Mouse (Mus musculus) lung, embryonic 16.5 days (tissue): ENCODE measurements around the gene Olfr1186. TPM values are rescaled to one million over a fixed set of nuclear protein-coding genes. Genes with fewer than 3 reads are reported as not detected.
"Not testable (repeated sequence)": the region's sequence is repeated elsewhere in the genome, so short reads cannot be mapped to it uniquely, and the experiment has no call there.

Experiments
- ATAC-seq: fragments of 200-750 bp; cut with Nextera tagmentation; 2 replicates; pipeline ENCODE4 v1.8.0; 2017; ENCODE audit warnings: low read depth, mild to moderate bottlenecking, moderate library complexity
- H3K27ac ChIP-seq: fragments of 300-500 bp; sonication (generic); 2 replicates; pipeline ENCODE4 v1.5.1; 2014; ENCODE audit warnings: mild to moderate bottlenecking, control low read depth, low read length
- H3K27me3 ChIP-seq: fragments of 300-500 bp; sonication (generic); 2 replicates; pipeline ENCODE4 v1.6.1; 2014; ENCODE audit warnings: low read depth, low read length, mixed read lengths; ENCODE audit not compliant: control insufficient read depth, insufficient read depth
- H3K36me3 ChIP-seq: fragments of 300-500 bp; sonication (generic); 2 replicates; pipeline ENCODE4 v1.6.1; 2014; ENCODE audit warnings: low read length; ENCODE audit not compliant: control insufficient read depth, insufficient read depth
- H3K4me1 ChIP-seq: fragments of 300-500 bp; sonication (generic); replicated peaks from 2 replicates; pipeline ENCODE4 v1.6.1; 2014; ENCODE audit warnings: low read length, mixed read lengths; ENCODE audit not compliant: control insufficient read depth, insufficient read depth
- H3K4me2 ChIP-seq: fragments of 300-500 bp; sonication (generic); 2 replicates; pipeline ENCODE4 v1.6.1; 2014; ENCODE audit warnings: low read depth, low read length, control low read depth
- H3K4me3 ChIP-seq: fragments of 300-500 bp; sonication (generic); 2 replicates; pipeline ENCODE4 v1.5.1; 2014; ENCODE audit warnings: mild to moderate bottlenecking, low read length, control low read depth
- H3K9ac ChIP-seq: fragments of 300-500 bp; sonication (generic); 2 replicates; pipeline ENCODE4 v1.6.1; 2014; ENCODE audit warnings: low read length, control low read depth
- H3K9me3 ChIP-seq: fragments of 300-500 bp; sonication (generic); 2 replicates; pipeline ENCODE4 v1.6.1; 2016; ENCODE audit warnings: low read length; ENCODE audit not compliant: control insufficient read depth
- WGBS: fragments of 180-500 bp; shearing (Covaris S2); extraction: QIAGEN DNeasy Blood & Tissue Kit; methylation state at CpG from one replicate; pipeline ENCODE4 v1.1.7; 2014; 5-methylcytosine and 5-hydroxymethylcytosine counted together
- polyA plus RNA-seq: library from polyadenylated mRNA; unstranded; fragments of >200 nt; fragmentation: Nextera tagmentation; extraction: Ambion mirVana; gene quantifications from 2 replicates; pipeline ENCODE4 v1.2.1, GENCODE M21; 2015

Gene Olfr1186
- polyA plus RNA-seq: not detected in 2 replicates

- no peak within 1 kb of the TSS for H3K4me3 ChIP-seq
- no peak within 1 kb of the TSS for H3K9ac ChIP-seq
- H3K4me1 ChIP-seq: no peaks in the 10 kb centered on the region
- no peak within 1 kb of the TSS for H3K4me2 ChIP-seq
- H3K9me3 ChIP-seq: no peaks in the 10 kb centered on the region
- ATAC-seq: no peak
- H3K27me3 ChIP-seq: no peaks in the 10 kb centered on the region
- no peaks in the 10 kb centered on the region for H3K36me3 ChIP-seq
- WGBS: 76% methylated on average over 2 of the region's 2 CpGs
- H3K27ac ChIP-seq: no peak within 1 kb of the TSS
Measured at GRCm38 (mm10) chr2:88518251-88518650, at the start of gene Olfr1186. Gene Olfr1186, plus strand, starts transcription at chr2:88518551.

GRCm38 (mm10) chr2:88483298-88483697, 35.1 kb upstream of the Olfr1186 start, which contains the start of gene Olfr1184:
Gene Olfr1184, plus strand, starts transcription at chr2:88483598.
- no peaks in the 10 kb centered on the region for H3K9me3 ChIP-seq
- H3K9ac ChIP-seq: no peak within 1 kb of the TSS
- H3K4me2 ChIP-seq: no peak within 1 kb of the TSS
- H3K27ac ChIP-seq: no peak within 1 kb of the TSS
- no peak for ATAC-seq
- H3K27me3 ChIP-seq: no peaks in the 10 kb centered on the region
- H3K36me3 ChIP-seq: no peaks in the 10 kb centered on the region
- WGBS: 80% methylated on average over 2 of the region's 2 CpGs
- H3K4me1 ChIP-seq: no peaks in the 10 kb centered on the region
- H3K4me3 ChIP-seq: no peak within 1 kb of the TSS

GRCm38 (mm10) chr2:88493020-88493419, 25.3 kb upstream of the Olfr1186 start, which contains the start of gene Olfr1185-ps1:
Gene Olfr1185-ps1, plus strand, starts transcription at chr2:88493320.
- no peaks in the 10 kb centered on the region for H3K4me1 ChIP-seq
- no peak within 1 kb of the TSS for H3K27ac ChIP-seq
- no peaks in the 10 kb centered on the region for H3K9me3 ChIP-seq
- no peaks in the 10 kb centered on the region for H3K27me3 ChIP-seq
- no peak for ATAC-seq
- no peak within 1 kb of the TSS for H3K4me2 ChIP-seq
- 52% methylated on average over 2 of the region's 2 CpGs for WGBS
- H3K4me3 ChIP-seq: no peak within 1 kb of the TSS
- H3K9ac ChIP-seq: no peak within 1 kb of the TSS
- no peaks in the 10 kb centered on the region for H3K36me3 ChIP-seq

GRCm38 (mm10) chr2:88525720-88526119, 7.4 kb downstream of the Olfr1186 start:
- Histone ChIP-seq H3K4me2 (no peak overlapping the region), H3K9me3 (no peaks in the 10 kb centered on the region), H3K27ac (no peak overlapping the region), H3K36me3 (no peaks in the 10 kb centered on the region), H3K9ac (no peak overlapping the region), H3K27me3 (no peaks in the 10 kb centered on the region), H3K4me1 (no peaks in the 10 kb centered on the region), H3K4me3 (no peak overlapping the region)
- no peak for ATAC-seq
- WGBS: 60% methylated on average over 3 of the region's 3 CpGs

- Histone ChIP-seq H3K4me1 (no peaks in the 10 kb centered on the region), H3K4me2 (no peak within 1 kb of the TSS), H3K4me3 (no peak within 1 kb of the TSS), H3K27ac (no peak within 1 kb of the TSS), H3K9ac (no peak within 1 kb of the TSS), H3K36me3 (no peaks in the 10 kb centered on the region), H3K27me3 (no peaks in the 10 kb centered on the region), H3K9me3 (no peaks in the 10 kb centered on the region)
- ATAC-seq: no peak
- 73% methylated on average over 2 of the region's 2 CpGs for WGBS
Measured at GRCm38 (mm10) chr2:88556635-88557034, 38.3 kb downstream of the Olfr1186 start, which contains the start of gene Olfr1188. Gene Olfr1188, plus strand, starts transcription at chr2:88556935.

- H3K27me3 ChIP-seq, H3K4me2 ChIP-seq, H3K9ac ChIP-seq, H3K4me3 ChIP-seq, H3K27ac ChIP-seq, ATAC-seq, H3K36me3 ChIP-seq, H3K9me3 ChIP-seq, H3K4me1 ChIP-seq: not testable (repeated sequence)
- WGBS: 88% methylated on average over 12 of the region's 12 CpGs
Measured at GRCm38 (mm10) chr2:88572696-88573095, 54.3 kb downstream of the Olfr1186 start.

Other genes starting within 250 kb of the Olfr1186 start
- not detected in 2 replicates for gene Olfr1173, start 238.7 kb upstream of the Olfr1186 start, polyA plus RNA-seq
- not detected in 2 replicates for gene Olfr1174-ps, start 203.4 kb upstream of the Olfr1186 start, polyA plus RNA-seq
- not detected in 2 replicates for gene Olfr1175-ps, start 191.3 kb upstream of the Olfr1186 start, polyA plus RNA-seq
- gene Olfr1176, start 181.8 kb upstream of the Olfr1186 start, polyA plus RNA-seq: not detected in 2 replicates
- not detected in 2 replicates for gene Olfr1177-ps, start 172.1 kb upstream of the Olfr1186 start, polyA plus RNA-seq
- not detected in 2 replicates for gene Olfr1178, start 131.5 kb upstream of the Olfr1186 start, polyA plus RNA-seq
- gene Olfr1179, start 112.1 kb upstream of the Olfr1186 start, polyA plus RNA-seq: not detected in 2 replicates
- not detected in 2 replicates for gene Olfr1180, start 99.4 kb upstream of the Olfr1186 start, polyA plus RNA-seq
- gene Olfr1181, start 92.4 kb upstream of the Olfr1186 start, polyA plus RNA-seq: not detected in 2 replicates
- not detected in 2 replicates for gene Gm13757, start 69.4 kb upstream of the Olfr1186 start, polyA plus RNA-seq
- gene Olfr1183, start 63.7 kb upstream of the Olfr1186 start, polyA plus RNA-seq: not detected in 2 replicates
- not detected in 2 replicates for gene Olfr1184, start 35.0 kb upstream of the Olfr1186 start, polyA plus RNA-seq
- not detected in 2 replicates for gene Olfr1185-ps1, start 25.2 kb upstream of the Olfr1186 start, polyA plus RNA-seq
- not detected in 2 replicates for gene Olfr1188, start 38.4 kb downstream of the Olfr1186 start, polyA plus RNA-seq
- not detected in 2 replicates for gene Olfr1189, start 67.9 kb downstream of the Olfr1186 start, polyA plus RNA-seq
- gene Olfr1191-ps1, start 122.0 kb downstream of the Olfr1186 start, polyA plus RNA-seq: not detected in 2 replicates
- not detected in 2 replicates for gene Olfr1192-ps1, start 130.0 kb downstream of the Olfr1186 start, polyA plus RNA-seq
- not detected in 2 replicates for gene Olfr1193, start 157.1 kb downstream of the Olfr1186 start, polyA plus RNA-seq
- not detected in 2 replicates for gene Olfr1195, start 170.6 kb downstream of the Olfr1186 start, polyA plus RNA-seq
- not detected in 2 replicates for gene Olfr1196, start 186.0 kb downstream of the Olfr1186 start, polyA plus RNA-seq
- gene Olfr1197, start 213.8 kb downstream of the Olfr1186 start, polyA plus RNA-seq: not detected in 2 replicates
- not detected in 2 replicates for gene Olfr1198, start 232.8 kb downstream of the Olfr1186 start, polyA plus RNA-seq
- gene Olfr1199, start 241.9 kb downstream of the Olfr1186 start, polyA plus RNA-seq: not detected in 2 replicates